Mouse (Mus musculus): ENCODE measurements around the gene Arrdc2.

Arrdc2 gene

GRCm38 (mm10) chr8:70839408-70840351, at the start of gene Arrdc2:
Gene Arrdc2 (minus strand): TSS chr8:70839720.
- TF ChIP-seq GATA4 (IDR thresholded peaks at IDR 0.05; ENCODE audit: insufficient replicate concordance, low read length), result no peak; the same call in 1 of the 2 replicates

GRCm38 (mm10) chr8:70887669-70888068, 48.1 kb upstream of the Arrdc2 start:
- no peak for TF ChIP-seq GATA4 (IDR thresholded peaks at IDR 0.05; ENCODE audit: insufficient replicate concordance, low read length)

- no peak for TF ChIP-seq GATA4 (IDR thresholded peaks at IDR 0.05; ENCODE audit: insufficient replicate concordance, low read length)
Measured at GRCm38 (mm10) chr8:70885612-70886011, 46.1 kb upstream of the Arrdc2 start.

GRCm38 (mm10) chr8:70884683-70885082, 45.2 kb upstream of the Arrdc2 start:
- no peak for TF ChIP-seq GATA4 (IDR thresholded peaks at IDR 0.05; ENCODE audit: insufficient replicate concordance, low read length)

- no peak for TF ChIP-seq GATA4 (IDR thresholded peaks at IDR 0.05; ENCODE audit: insufficient replicate concordance, low read length)
Measured at GRCm38 (mm10) chr8:70884186-70884585, 44.7 kb upstream of the Arrdc2 start.

- no peak for TF ChIP-seq GATA4 (IDR thresholded peaks at IDR 0.05; ENCODE audit: insufficient replicate concordance, low read length)
Measured at GRCm38 (mm10) chr8:70880546-70880945, 41.0 kb upstream of the Arrdc2 start.

GRCm38 (mm10) chr8:70880126-70880525, 40.6 kb upstream of the Arrdc2 start:
- TF ChIP-seq GATA4 (IDR thresholded peaks at IDR 0.05; ENCODE audit: insufficient replicate concordance, low read length), result no peak

- TF ChIP-seq GATA4 (IDR thresholded peaks at IDR 0.05; ENCODE audit: insufficient replicate concordance, low read length), result no peak
Measured at GRCm38 (mm10) chr8:70879500-70879899, 40.0 kb upstream of the Arrdc2 start.

GRCm38 (mm10) chr8:70878178-70878577, 38.7 kb upstream of the Arrdc2 start:
- no peak for TF ChIP-seq GATA4 (IDR thresholded peaks at IDR 0.05; ENCODE audit: insufficient replicate concordance, low read length)

- no peak for TF ChIP-seq GATA4 (IDR thresholded peaks at IDR 0.05; ENCODE audit: insufficient replicate concordance, low read length)
Measured at GRCm38 (mm10) chr8:70876382-70876781, 36.9 kb upstream of the Arrdc2 start.

GRCm38 (mm10) chr8:70874441-70874840, 34.9 kb upstream of the Arrdc2 start:
- no peak for TF ChIP-seq GATA4 (IDR thresholded peaks at IDR 0.05; ENCODE audit: insufficient replicate concordance, low read length)

- TF ChIP-seq GATA4 (IDR thresholded peaks at IDR 0.05; ENCODE audit: insufficient replicate concordance, low read length), result no peak; the same call in 1 of the 2 replicates
Measured at GRCm38 (mm10) chr8:70873364-70873985, 34.0 kb upstream of the Arrdc2 start, which contains the start of gene Ccdc124. Gene Ccdc124 (minus strand): TSS chr8:70873935.

- no peak for TF ChIP-seq GATA4 (IDR thresholded peaks at IDR 0.05; ENCODE audit: insufficient replicate concordance, low read length)
Measured at GRCm38 (mm10) chr8:70872643-70873363, 33.3 kb upstream of the Arrdc2 start.

GRCm38 (mm10) chr8:70871195-70871807, 31.8 kb upstream of the Arrdc2 start:
- no peak for TF ChIP-seq GATA4 (IDR thresholded peaks at IDR 0.05; ENCODE audit: insufficient replicate concordance, low read length)

- no peak for TF ChIP-seq GATA4 (IDR thresholded peaks at IDR 0.05; ENCODE audit: insufficient replicate concordance, low read length)
Measured at GRCm38 (mm10) chr8:70869601-70870041, 30.1 kb upstream of the Arrdc2 start.

Measured in liver, adult (tissue).